Comparison of ENCODE assay signal across 21 mouse cellular contexts in genomic region chr5:29854971-29855370, GRCm38 (mm10).
"Had no signal": no experiment of that assay in that cellular context is flagged by ENCODE, and none has a peak within 500 bp of the region (broad histone marks: within the 10 kb centered on the region; RNA-seq: fewer than 3 reads in every experiment).

No protein-coding gene starts in this region.

- H3K36me3 ChIP-seq: kidney, embryonic 15.5 days; limb, embryonic 12.5 days; limb, embryonic 15.5 days; liver, embryonic 12.5 days; liver, embryonic 15.5 days; midbrain, embryonic 10.5 days; midbrain, embryonic 13.5 days; stomach, embryonic 15.5 days had no signal

- H3K9me3 ChIP-seq: kidney, embryonic 15.5 days; limb, embryonic 12.5 days; limb, embryonic 15.5 days; liver, embryonic 12.5 days; liver, embryonic 15.5 days; megakaryocyte, embryonic 14.5 days; midbrain, embryonic 10.5 days; midbrain, embryonic 13.5 days; stomach, embryonic 15.5 days had no signal

- H3K4me1 ChIP-seq: kidney, embryonic 15.5 days; limb, embryonic 12.5 days; limb, embryonic 15.5 days; liver, embryonic 12.5 days; liver, embryonic 15.5 days; midbrain, embryonic 10.5 days; midbrain, embryonic 13.5 days; stomach, embryonic 15.5 days had no signal

- ATAC-seq: liver, embryonic 12.5 days; lung, postnatal 0 days; midbrain, embryonic 13.5 days; midbrain, embryonic 16.5 days had no signal

- H3K9ac ChIP-seq: kidney, embryonic 15.5 days; limb, embryonic 12.5 days; limb, embryonic 15.5 days; liver, embryonic 12.5 days; liver, embryonic 15.5 days; lung, embryonic 14.5 days; midbrain, embryonic 13.5 days; stomach, embryonic 15.5 days had no signal

- H3K27me3 ChIP-seq: kidney, embryonic 15.5 days; limb, embryonic 12.5 days; limb, embryonic 15.5 days; liver, embryonic 12.5 days; liver, embryonic 15.5 days; megakaryocyte, embryonic 14.5 days; midbrain, embryonic 13.5 days; stomach, embryonic 15.5 days had no signal

- DNase-seq: kidney, adult 8-10 months; kidney, postnatal 10 days; kidney, postnatal 36 days; layer of hippocampus, postnatal 36 days; left cerebral cortex, postnatal 4 days; right cerebral cortex, adult 18-20 months; right cerebral cortex, postnatal 25 days; thymus, postnatal 25 days had no signal

- H3K4me2 ChIP-seq: kidney, embryonic 15.5 days; limb, embryonic 12.5 days; limb, embryonic 15.5 days; liver, embryonic 12.5 days; liver, embryonic 15.5 days; lung, embryonic 14.5 days; midbrain, embryonic 13.5 days; stomach, embryonic 15.5 days had no signal

- H3K27ac ChIP-seq: kidney, embryonic 15.5 days; left cerebral cortex, adult 2 months; limb, embryonic 12.5 days; limb, embryonic 15.5 days; liver, embryonic 12.5 days; midbrain, embryonic 10.5 days; midbrain, embryonic 13.5 days; stomach, embryonic 15.5 days had no signal

- H3K4me3 ChIP-seq: kidney, embryonic 15.5 days; left cerebral cortex, adult 2 months; limb, embryonic 12.5 days; limb, embryonic 15.5 days; liver, embryonic 12.5 days; liver, embryonic 15.5 days; midbrain, embryonic 10.5 days; midbrain, embryonic 13.5 days; stomach, embryonic 15.5 days had no signal
